Mouse (Mus musculus) embryonic facial prominence, embryonic 15.5 days (tissue): ENCODE results near the gene Fam114a1. TPM values are rescaled to one million over a fixed set of nuclear protein-coding genes. Genes with fewer than 3 reads are reported as not detected.
A peak's percentile ranks its signal among the peaks of the same experiment; 100 is the strongest.

Experiments used
- ATAC-seq: fragments of 200-750 bp; cut with Nextera tagmentation; 2 replicates; pipeline ENCODE4 v1.8.0; 2017; ENCODE audit warnings: low read depth, moderate TSS enrichment; ENCODE audit not compliant: insufficient number of reproducible peaks, low FRiP score, low TSS enrichment
- H3K27ac ChIP-seq: fragments of 300-500 bp; sonication (generic); replicated peaks from 2 replicates; pipeline ENCODE4 v1.5.1; 2015; ENCODE audit warnings: mild to moderate bottlenecking, inconsistent platforms
- H3K27me3 ChIP-seq: fragments of 300-500 bp; sonication (generic); 2 replicates; pipeline ENCODE4 v1.6.1; 2015; ENCODE audit warnings: inconsistent platforms
- H3K36me3 ChIP-seq: fragments of 300-500 bp; sonication (generic); 2 replicates; pipeline ENCODE4 v1.6.1; 2015; ENCODE audit warnings: mild to moderate bottlenecking, inconsistent platforms
- H3K4me1 ChIP-seq: fragments of 300-500 bp; sonication (generic); 2 replicates; pipeline ENCODE4 v1.6.1; 2015; ENCODE audit warnings: inconsistent platforms
- H3K4me2 ChIP-seq: fragments of 300-500 bp; sonication (generic); replicated peaks from 2 replicates; pipeline ENCODE4 v1.6.1; 2015; ENCODE audit warnings: mild to moderate bottlenecking, inconsistent platforms
- H3K4me3 ChIP-seq: fragments of 300-500 bp; sonication (generic); replicated peaks from 2 replicates; pipeline ENCODE4 v1.5.1; 2015; ENCODE audit warnings: mild to moderate bottlenecking, inconsistent platforms
- H3K9ac ChIP-seq: fragments of 300-500 bp; sonication (generic); 2 replicates; pipeline ENCODE4 v1.6.1; 2015; ENCODE audit warnings: inconsistent platforms
- H3K9me3 ChIP-seq: fragments of 300-500 bp; sonication (generic); replicated peaks from 2 replicates; pipeline ENCODE4 v1.6.1; 2016; ENCODE audit warnings: inconsistent platforms
- WGBS: fragments of 180-500 bp; shearing (Covaris S2); methylation state at CpG from one replicate; pipeline ENCODE4 v1.1.7; 2015; 5-methylcytosine and 5-hydroxymethylcytosine counted together
- polyA plus RNA-seq: library from polyadenylated mRNA; unstranded; fragments of >200 nt; fragmentation: Nextera tagmentation; extraction: Ambion mirVana; gene quantifications from 2 replicates; pipeline ENCODE4 v1.2.1, GENCODE M21; 2015

The Fam114a1 gene
- polyA plus RNA-seq, result 68.8 and 71.3 TPM in 2 replicates

- Histone ChIP-seq H3K9ac (peak within 1 kb of the TSS; percentile 71), H3K36me3 (0 out of 2 replicates have a peak, but pooled peaks cover 3% of the 10 kb centered on the region), H3K4me1 (peaks cover 7% of the 10 kb centered on the region), H3K4me3 (peak within 1 kb of the TSS; percentile 67), H3K9me3 (no peaks in the 10 kb centered on the region), H3K4me2 (peak within 1 kb of the TSS; percentile 73), H3K27ac (peak within 1 kb of the TSS; percentile 85), H3K27me3 (no peaks in the 10 kb centered on the region)
- ATAC-seq, result peak; percentile 91
- under 1% methylated on average over 66 of the region's 68 CpGs for WGBS
These were observed at the start of gene Fam114a1 for GRCm38 (mm10) chr5:64969861-64970771. Gene Fam114a1, plus strand, starts transcription at chr5:64970071.

- Histone ChIP-seq H3K4me2 (no peak overlapping the region), H3K9me3 (no peaks in the 10 kb centered on the region), H3K27me3 (no peaks in the 10 kb centered on the region), H3K36me3 (no peaks in the 10 kb centered on the region), H3K9ac (no peak overlapping the region), H3K4me3 (no peak overlapping the region), H3K4me1 (no peaks in the 10 kb centered on the region), H3K27ac (no peak overlapping the region)
- WGBS, result 90% methylated on average over 5 of the region's 5 CpGs
- no peak for ATAC-seq
These were observed 46.9 kb upstream of the Fam114a1 start for GRCm38 (mm10) chr5:64922891-64923381.

GRCm38 (mm10) chr5:64932215-64932614, 37.7 kb upstream of the Fam114a1 start:
- no peaks in the 10 kb centered on the region for H3K9me3 ChIP-seq

GRCm38 (mm10) chr5:64932775-64933174, 37.1 kb upstream of the Fam114a1 start:
- no peaks in the 10 kb centered on the region for H3K27me3 ChIP-seq
- H3K4me3 ChIP-seq, result no peak overlapping the region
- H3K9ac ChIP-seq, result no peak overlapping the region
- no peak overlapping the region for H3K4me2 ChIP-seq
- H3K27ac ChIP-seq, result no peak overlapping the region
- 82% methylated on average over 15 of the region's 15 CpGs for WGBS
- no peaks in the 10 kb centered on the region for H3K36me3 ChIP-seq
- no peak for ATAC-seq
- no peaks in the 10 kb centered on the region for H3K4me1 ChIP-seq
- H3K9me3 ChIP-seq, result no peaks in the 10 kb centered on the region

More at GRCm38 (mm10) chr5:64932215-64932614, 37.7 kb upstream of the Fam114a1 start:
- no peaks in the 10 kb centered on the region for H3K4me1 ChIP-seq
- no peak for ATAC-seq
- no peak overlapping the region for H3K4me3 ChIP-seq
- H3K27ac ChIP-seq, result no peak overlapping the region
- H3K9ac ChIP-seq, result no peak overlapping the region
- no peaks in the 10 kb centered on the region for H3K36me3 ChIP-seq
- WGBS, result 60% methylated on average over 3 of the region's 3 CpGs
- H3K27me3 ChIP-seq, result no peaks in the 10 kb centered on the region
- no peak overlapping the region for H3K4me2 ChIP-seq

- H3K4me3 ChIP-seq, result no peak overlapping the region
- ATAC-seq, result no peak
- no peak overlapping the region for H3K4me2 ChIP-seq
- no peak overlapping the region for H3K27ac ChIP-seq
- no peaks in the 10 kb centered on the region for H3K4me1 ChIP-seq
- H3K27me3 ChIP-seq, result no peaks in the 10 kb centered on the region
- H3K9me3 ChIP-seq, result no peaks in the 10 kb centered on the region
- H3K9ac ChIP-seq, result no peak overlapping the region
- WGBS, result 41% methylated on average over 5 of the region's 5 CpGs
- no peaks in the 10 kb centered on the region for H3K36me3 ChIP-seq
These were observed 18.4 kb upstream of the Fam114a1 start for GRCm38 (mm10) chr5:64951486-64951885.

- no peak overlapping the region for H3K27ac ChIP-seq
- no peak overlapping the region for H3K4me3 ChIP-seq
- H3K9ac ChIP-seq, result no peak overlapping the region
- no peak for ATAC-seq
- no peaks in the 10 kb centered on the region for H3K27me3 ChIP-seq
- no peaks in the 10 kb centered on the region for H3K4me1 ChIP-seq
- 60% methylated on average over 8 of the region's 8 CpGs for whole genome bisulfite sequencing
- H3K4me2 ChIP-seq, result no peak overlapping the region
- H3K36me3 ChIP-seq, result no peaks in the 10 kb centered on the region
- H3K9me3 ChIP-seq, result no peaks in the 10 kb centered on the region
These were observed 14.9 kb upstream of the Fam114a1 start for GRCm38 (mm10) chr5:64954931-64955330.

- Histone ChIP-seq H3K4me2 (no peak overlapping the region), H3K36me3 (no peaks in the 10 kb centered on the region), H3K27me3 (no peaks in the 10 kb centered on the region), H3K9ac (no peak overlapping the region), H3K9me3 (no peaks in the 10 kb centered on the region), H3K4me1 (no peaks in the 10 kb centered on the region), H3K4me3 (no peak overlapping the region), H3K27ac (no peak overlapping the region)
- ATAC-seq, result no peak
- 80% methylated on average over 22 of the region's 22 CpGs for WGBS
These were observed 10.7 kb upstream of the Fam114a1 start for GRCm38 (mm10) chr5:64958991-64959842.

GRCm38 (mm10) chr5:64959843-64960230, 10.0 kb upstream of the Fam114a1 start, which contains the start of gene Tlr6:
Gene Tlr6, minus strand, starts transcription at chr5:64960097.
- WGBS, result 78% methylated on average over 13 of the region's 13 CpGs
- no peak within 1 kb of the TSS for H3K9ac ChIP-seq
- H3K27ac ChIP-seq, result no peak within 1 kb of the TSS
- H3K4me1 ChIP-seq, result no peaks in the 10 kb centered on the region
- H3K27me3 ChIP-seq, result no peaks in the 10 kb centered on the region
- ATAC-seq, result no peak
- no peak within 1 kb of the TSS for H3K4me3 ChIP-seq
- no peak within 1 kb of the TSS for H3K4me2 ChIP-seq
- H3K36me3 ChIP-seq, result no peaks in the 10 kb centered on the region
- H3K9me3 ChIP-seq, result no peaks in the 10 kb centered on the region

GRCm38 (mm10) chr5:64960857-64961391, 8.9 kb upstream of the Fam114a1 start:
- no peak for ATAC-seq
- 91% methylated on average over 13 of the region's 13 CpGs for WGBS
- no peaks in the 10 kb centered on the region for H3K36me3 ChIP-seq
- H3K4me1 ChIP-seq, result no peaks in the 10 kb centered on the region
- H3K9me3 ChIP-seq, result no peaks in the 10 kb centered on the region
- H3K4me2 ChIP-seq, result no peak overlapping the region
- H3K27ac ChIP-seq, result no peak overlapping the region
- no peaks in the 10 kb centered on the region for H3K27me3 ChIP-seq
- no peak overlapping the region for H3K4me3 ChIP-seq
- no peak overlapping the region for H3K9ac ChIP-seq

GRCm38 (mm10) chr5:64963271-64963670, 6.6 kb upstream of the Fam114a1 start:
- no peak overlapping the region for H3K27ac ChIP-seq
- H3K36me3 ChIP-seq, result no peaks in the 10 kb centered on the region
- no peak overlapping the region for H3K9ac ChIP-seq
- no peaks in the 10 kb centered on the region for H3K27me3 ChIP-seq
- H3K4me2 ChIP-seq, result no peak overlapping the region
- H3K4me3 ChIP-seq, result no peak overlapping the region
- H3K4me1 ChIP-seq, result no peaks in the 10 kb centered on the region
- 81% methylated on average over 5 of the region's 5 CpGs for WGBS
- H3K9me3 ChIP-seq, result no peaks in the 10 kb centered on the region
- no peak for ATAC-seq

- Histone ChIP-seq H3K27me3 (no peaks in the 10 kb centered on the region), H3K36me3 (no peaks in the 10 kb centered on the region), H3K4me3 (no peak overlapping the region), H3K4me2 (no peak overlapping the region), H3K9me3 (no peaks in the 10 kb centered on the region), H3K27ac (no peak overlapping the region), H3K9ac (no peak overlapping the region), H3K4me1 (no peaks in the 10 kb centered on the region)
- WGBS, result 85% methylated on average over 3 of the region's 3 CpGs
- ATAC-seq, result no peak
These were observed 6.1 kb upstream of the Fam114a1 start for GRCm38 (mm10) chr5:64963735-64964134.
